In the genomic region with DNA sequence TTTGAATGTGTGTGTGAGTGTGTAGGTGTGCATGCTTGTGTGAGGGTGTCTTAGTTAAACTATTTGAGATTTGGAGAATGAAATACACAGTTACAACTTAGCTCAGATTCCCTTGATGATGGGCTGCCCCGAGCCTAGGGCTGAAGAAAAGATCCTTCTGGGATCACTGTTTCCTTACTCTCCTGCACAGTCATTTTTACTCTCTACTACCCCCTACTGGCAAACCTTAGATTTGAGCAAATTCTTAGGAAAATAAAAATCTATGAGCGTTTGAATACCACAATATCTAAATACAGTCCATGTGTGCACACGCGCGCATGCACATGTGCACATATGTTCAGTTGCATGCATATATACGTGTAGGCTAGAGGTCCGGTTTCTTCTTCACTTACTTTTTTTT, we compare ENCODE assay signal across 10 mouse cellular contexts. TPM values are rescaled to one million over a fixed set of nuclear protein-coding genes. Genes with fewer than 3 reads are reported as not detected.
DNase-seq lines count a peak whose midpoint lies in the region; ATAC-seq and TF ChIP-seq lines count a peak whose summit lies in the region.
"Had no signal": no experiment of that assay in that cellular context is flagged by ENCODE, and none has a peak within 500 bp of the region (broad histone marks: within the 10 kb centered on the region; RNA-seq: fewer than 3 reads in every experiment).

No protein-coding gene starts in this region.

- no peaks in the 10 kb centered on the region for H3K9me3 ChIP-seq in liver, postnatal 0 days (ENCODE audit: low read length)
- no peaks in the 10 kb centered on the region for H3K9me3 ChIP-seq in liver, embryonic 11.5 days (ENCODE audit: control insufficient read depth, low read length)
- no peaks in the 10 kb centered on the region for H3K9me3 ChIP-seq in ES-E14 (ENCODE audit: control insufficient read depth, insufficient read depth, low read depth, low read length)
- H3K9me3 ChIP-seq in limb, embryonic 13.5 days: no peaks in the 10 kb centered on the region
- H3K9me3 ChIP-seq: embryonic facial prominence, embryonic 13.5 days had no signal

- in situ Hi-C loops in ES-E14 (cut with MboI; ENCODE audit: low sequenced_read_pairs in 2 of 2, unreplicated experiment in 2 of 2): no loop called here

- peak; percentile 48 for TF ChIP-seq CTCF in liver, postnatal 0 days (IDR thresholded peaks at IDR 0.05; ENCODE audit: low read depth)

- WGBS in liver, postnatal 0 days (ENCODE audit: insufficient replicate concordance): 69% methylated on average over 7 of the region's 7 CpGs
- 68% methylated on average over 7 of the region's 7 CpGs for WGBS in liver, embryonic 11.5 days
- 71% methylated on average over 7 of the region's 7 CpGs for WGBS in limb, embryonic 13.5 days

- H3K9ac ChIP-seq in liver, postnatal 0 days (replicated peaks): no peak overlapping the region
- H3K9ac ChIP-seq in liver, embryonic 11.5 days (ENCODE audit: low read depth, low read length): no peak overlapping the region
- H3K9ac ChIP-seq in ES-E14 (ENCODE audit: insufficient read depth, low read depth, low read length, poor library complexity, severe bottlenecking): no peak overlapping the region
- H3K9ac ChIP-seq in limb, embryonic 13.5 days: no peak overlapping the region
- H3K9ac ChIP-seq: embryonic facial prominence, embryonic 13.5 days had no signal

- no peak overlapping the region for H3K4me3 ChIP-seq in liver, postnatal 0 days (ENCODE audit: low read depth, low read length)
- H3K4me3 ChIP-seq in liver, embryonic 11.5 days (ENCODE audit: low read depth, low read length): no peak overlapping the region
- no peak overlapping the region for H3K4me3 ChIP-seq in ES-E14 (ENCODE audit: insufficient read depth in 1 of 2, low read depth in 1 of 2, low read length in 2 of 2, poor library complexity in 1 of 2, severe bottlenecking in 1 of 2)
- H3K4me3 ChIP-seq in limb, embryonic 13.5 days: no peak overlapping the region
- H3K4me3 ChIP-seq: embryonic facial prominence, embryonic 13.5 days had no signal

- H3K27ac ChIP-seq in liver, postnatal 0 days (ENCODE audit: low read depth): no peak overlapping the region
- H3K27ac ChIP-seq in liver, embryonic 11.5 days (ENCODE audit: low read depth, low read length): no peak overlapping the region
- H3K27ac ChIP-seq in ES-E14 (ENCODE audit: insufficient read depth, low read depth, low read length, poor library complexity, severe bottlenecking): no peak overlapping the region
- H3K27ac ChIP-seq in limb, embryonic 13.5 days: no peak overlapping the region
- H3K27ac ChIP-seq: embryonic facial prominence, embryonic 13.5 days had no signal

- DNase-seq in liver, postnatal 0 days: no peak
- no peak for DNase-seq in liver, embryonic 11.5 days (ENCODE audit: low spot score)
- peak; percentile 45 for DNase-seq in ES-E14 (ENCODE audit: low read depth, low spot score)
- no peak for DNase-seq in ovary, postnatal 14 days (ENCODE audit: low spot score)
- DNase-seq in adrenal gland, postnatal 4 days (ENCODE audit: low spot score in 2 of 2): no peak
- no peak for DNase-seq in urinary bladder, adult 18-20 months (ENCODE audit: low spot score in 2 of 2)

- ATAC-seq in liver, postnatal 0 days: no peak
- ATAC-seq in liver, embryonic 11.5 days (replicated peaks; ENCODE audit: low FRiP score): no peak
- ATAC-seq in activated CD4-positive, CD25-positive, alpha-beta regulatory T cell, adult 4 months: peak; percentile 32
- ATAC-seq in limb, embryonic 13.5 days (ENCODE audit: low FRiP score, low read depth): peak; percentile 36; the same call in 1 of the 2 replicates

- no peak overlapping the region for H3K4me2 ChIP-seq in liver, postnatal 0 days (ENCODE audit: low read depth, low read length)
- no peak overlapping the region for H3K4me2 ChIP-seq in liver, embryonic 11.5 days
- no peak overlapping the region for H3K4me2 ChIP-seq in limb, embryonic 13.5 days (replicated peaks)
- H3K4me2 ChIP-seq: embryonic facial prominence, embryonic 13.5 days had no signal

- no peaks in the 10 kb centered on the region for H3K4me1 ChIP-seq in liver, postnatal 0 days (ENCODE audit: insufficient read depth)
- no peaks in the 10 kb centered on the region for H3K4me1 ChIP-seq in liver, embryonic 11.5 days (replicated peaks; ENCODE audit: control insufficient read depth, insufficient read depth, low read length)
- H3K4me1 ChIP-seq in ES-E14 (ENCODE audit: control insufficient read depth in 2 of 2, insufficient read depth in 2 of 2, low read length in 2 of 2, poor library complexity in 1 of 2): no peaks in the 10 kb centered on the region
- H3K4me1 ChIP-seq in limb, embryonic 13.5 days: no peaks in the 10 kb centered on the region
- H3K4me1 ChIP-seq: embryonic facial prominence, embryonic 13.5 days had no signal

- no peaks in the 10 kb centered on the region for H3K27me3 ChIP-seq in liver, postnatal 0 days (ENCODE audit: insufficient read depth, low read length)
- H3K27me3 ChIP-seq in liver, embryonic 11.5 days (replicated peaks; ENCODE audit: control insufficient read depth, insufficient read depth, low read length): no peaks in the 10 kb centered on the region
- no peaks in the 10 kb centered on the region for H3K27me3 ChIP-seq in limb, embryonic 13.5 days
- H3K27me3 ChIP-seq: embryonic facial prominence, embryonic 13.5 days had no signal

- no peaks in the 10 kb centered on the region for H3K36me3 ChIP-seq in liver, postnatal 0 days (replicated peaks; ENCODE audit: insufficient read depth, low read length)
- H3K36me3 ChIP-seq in liver, embryonic 11.5 days (ENCODE audit: control insufficient read depth, insufficient read depth, low read length): no peaks in the 10 kb centered on the region
- no peaks in the 10 kb centered on the region for H3K36me3 ChIP-seq in ES-E14 (ENCODE audit: control insufficient read depth, insufficient read depth, low read length, poor library complexity, severe bottlenecking)
- no peaks in the 10 kb centered on the region for H3K36me3 ChIP-seq in limb, embryonic 13.5 days
- H3K36me3 ChIP-seq: embryonic facial prominence, embryonic 13.5 days had no signal

- TF ChIP-seq EP300 in liver, postnatal 0 days (IDR thresholded peaks at IDR 0.05; ENCODE audit: low read depth): no peak

TF ChIP-seq in ES-E14, 5 proteins besides CTCF, POLR2A, EP300 and RAD21:
- no peak for TF ChIP-seq ZNF384 (IDR thresholded peaks at IDR 0.05; ENCODE audit: low read depth, low read length)
- TF ChIP-seq CHD2 (IDR thresholded peaks at IDR 0.05; ENCODE audit: low read depth, low read length): no peak
- TF ChIP-seq MAFK (IDR thresholded peaks at IDR 0.05; ENCODE audit: insufficient read depth, low read depth, low read length): no peak
- no peak for TF ChIP-seq ZC3H11A (IDR thresholded peaks at IDR 0.05; ENCODE audit: borderline replicate concordance, low read depth, low read length)
- TF ChIP-seq HCFC1 (IDR thresholded peaks at IDR 0.05; ENCODE audit: borderline replicate concordance, insufficient read depth, low read length): no peak

RNA-seq across cellular contexts. Expression of gene Wdr63, which starts 35.1 kb away (rescaled TPM):
- polyA plus RNA-seq in liver, postnatal 0 days (2015; fragmentation: Nextera tagmentation; extraction: Ambion mirVana): 0.19 and 0.20 TPM in 2 replicates
- 0.99 and 1.6 TPM in 2 replicates for polyA plus RNA-seq in liver, embryonic 11.5 days (2014; fragmentation: Nextera tagmentation; extraction: Ambion mirVana)
- total RNA-seq in ES-E14 (2012; rRNA removed): 0.32 and 0.67 TPM in 2 replicates
- polyA plus RNA-seq in activated CD4-positive, CD25-positive, alpha-beta regulatory T cell, adult 4 months (2017; shearing (Covaris generic)): not detected
- polyA plus RNA-seq in limb, embryonic 13.5 days (2015; fragmentation: Nextera tagmentation; extraction: Ambion mirVana): 0.19 and 0.34 TPM in 2 replicates
- under 1 TPM; 0.08 to 0.28 TPM for total RNA-seq in adrenal gland, postnatal 4 days (2021)
- polyA plus RNA-seq: kidney, embryonic 14.5 days had no signal

RNA-seq across cellular contexts. Expression of gene Mcoln3, which starts 44.5 kb away (rescaled TPM):
- 0.08 TPM in 1 of 2 replicates, not detected in the other for polyA plus RNA-seq in liver, postnatal 0 days (2015; fragmentation: Nextera tagmentation; extraction: Ambion mirVana)
- polyA plus RNA-seq in liver, embryonic 11.5 days (2014; fragmentation: Nextera tagmentation; extraction: Ambion mirVana): 1.9 and 2.0 TPM in 2 replicates
- total RNA-seq in ES-E14 (2012; rRNA removed): 1.4 and 2.5 TPM in 2 replicates
- polyA plus RNA-seq in activated CD4-positive, CD25-positive, alpha-beta regulatory T cell, adult 4 months (2017; shearing (Covaris generic)): 1 to 10 TPM; 3.4 to 5.1 TPM
- polyA plus RNA-seq in limb, embryonic 13.5 days (2015; fragmentation: Nextera tagmentation; extraction: Ambion mirVana): 2.7 and 2.8 TPM in 2 replicates
- 1 to 10 TPM in 1 of 2 experiments, not detected in 1; 2.7 TPM for total RNA-seq in adrenal gland, postnatal 4 days (2021)

Comparison
In these comparisons a context has a peak if more than half of its experiments do, and no peak if none do; other contexts are left out.
1. ATAC-seq: peak in activated CD4-positive, CD25-positive, alpha-beta regulatory T cell, adult 4 months (single experiment) and limb, embryonic 13.5 days (single experiment); none in liver, postnatal 0 days (single experiment) and liver, embryonic 11.5 days (single experiment).